Mouse (Mus musculus) skeletal muscle tissue, adult 2 months (tissue): ENCODE results near the gene Fam241a.

Experiments used
- DNase-seq: peaks from one replicate; pipeline ENCODE4 v3.0.0-alpha.2; 2012; ENCODE audit warnings: low read depth, low spot score

Fam241a gene

DNA sequence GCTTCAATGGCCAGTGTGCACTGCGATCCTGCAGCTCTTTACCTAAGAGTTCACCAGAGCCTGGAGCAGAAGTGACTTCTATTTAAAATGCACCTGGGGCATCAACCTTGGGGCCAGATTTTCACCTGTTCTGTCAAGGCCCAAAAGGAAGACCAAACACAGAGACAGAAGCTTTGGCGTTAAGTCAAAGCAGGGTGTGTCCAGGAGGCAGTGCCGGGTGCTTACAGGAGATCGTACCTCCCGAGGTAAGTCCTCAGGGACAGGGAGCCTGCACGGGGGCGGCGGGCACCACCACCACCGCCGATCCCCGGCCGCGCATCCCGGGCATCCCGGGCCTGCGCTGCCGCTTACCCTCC is 59.3 kb downstream of the Fam241a start:
- DNase-seq, result no peak

DNA sequence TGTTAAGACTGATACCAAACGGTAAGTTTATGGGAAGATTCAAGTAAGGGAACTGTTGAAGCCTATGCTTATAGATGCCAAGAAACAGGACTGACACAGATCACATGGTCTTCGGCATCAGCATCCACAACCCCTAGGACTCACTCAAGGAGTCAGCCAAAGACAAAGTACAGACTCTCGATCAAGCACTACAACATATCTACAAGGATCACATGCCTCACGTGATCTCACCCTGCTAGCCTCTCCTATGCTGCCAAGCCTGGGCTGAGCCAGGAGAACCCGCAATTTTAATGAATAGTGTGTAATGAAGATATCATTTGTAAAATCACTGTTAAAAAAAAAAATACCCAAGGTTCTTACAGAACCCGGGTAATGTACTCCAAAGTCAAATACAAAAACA is 60.5 kb downstream of the Fam241a start:
- DNase-seq, result no peak

DNA sequence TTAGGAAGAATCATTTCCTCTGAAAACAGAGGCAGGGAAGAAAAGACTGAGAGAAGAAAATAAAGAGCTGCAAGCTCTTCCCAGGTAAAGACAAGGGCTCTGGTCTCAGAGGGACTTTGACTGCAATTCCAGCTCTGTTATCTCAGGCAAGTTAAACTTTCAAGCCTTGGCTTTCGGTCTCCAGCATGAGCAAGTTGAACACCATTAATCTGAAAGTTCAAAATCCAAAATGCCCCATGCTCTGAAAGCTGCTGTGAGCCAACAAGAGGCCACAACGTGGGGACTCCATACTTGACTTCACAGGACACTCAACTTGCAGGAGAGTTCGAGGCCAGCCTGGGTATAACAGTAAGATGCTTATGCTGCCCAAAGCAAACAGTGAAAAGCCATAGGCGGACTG is 62.1 kb downstream of the Fam241a start:
- DNase-seq, result no peak

DNA sequence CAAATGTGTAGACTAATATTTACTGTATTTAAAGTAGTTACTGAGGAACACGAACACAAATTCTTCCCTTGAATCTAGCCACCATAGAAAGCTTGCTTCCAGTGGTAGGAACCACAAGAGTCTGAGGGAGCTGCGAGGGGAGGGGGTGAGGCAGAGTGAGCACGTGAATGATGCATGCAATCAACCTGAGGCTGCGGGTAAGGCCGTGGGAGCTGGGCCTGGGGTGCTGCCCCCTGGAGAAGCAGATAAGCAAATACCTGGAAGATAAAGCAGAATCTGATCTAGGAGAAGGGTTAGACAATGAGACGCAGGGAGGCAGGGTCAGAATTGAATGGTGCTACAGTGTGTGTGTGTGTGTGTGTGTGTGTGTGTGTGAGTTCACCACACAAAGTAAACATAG is 65.0 kb downstream of the Fam241a start:
- no peak for DNase-seq

DNA sequence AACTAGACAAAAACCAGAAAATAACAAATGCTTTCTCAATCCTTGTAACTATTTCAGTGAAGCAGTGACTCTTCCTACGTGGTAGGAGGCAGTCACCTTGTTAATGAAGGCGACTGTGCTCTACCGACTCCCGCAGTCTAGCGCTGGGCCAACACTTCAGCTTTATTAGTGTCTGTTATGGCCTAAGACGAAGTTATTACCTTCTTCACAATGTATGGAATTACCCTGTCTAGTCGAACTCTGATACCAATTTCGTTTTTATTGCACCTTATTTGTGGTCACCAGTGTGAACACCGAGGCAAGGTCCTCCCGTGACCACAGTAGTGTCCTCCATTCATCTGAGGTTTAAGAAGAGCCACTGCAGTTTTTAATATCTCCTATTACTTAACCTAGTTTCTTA is 65.9 kb downstream of the Fam241a start:
- no peak for DNase-seq

DNA sequence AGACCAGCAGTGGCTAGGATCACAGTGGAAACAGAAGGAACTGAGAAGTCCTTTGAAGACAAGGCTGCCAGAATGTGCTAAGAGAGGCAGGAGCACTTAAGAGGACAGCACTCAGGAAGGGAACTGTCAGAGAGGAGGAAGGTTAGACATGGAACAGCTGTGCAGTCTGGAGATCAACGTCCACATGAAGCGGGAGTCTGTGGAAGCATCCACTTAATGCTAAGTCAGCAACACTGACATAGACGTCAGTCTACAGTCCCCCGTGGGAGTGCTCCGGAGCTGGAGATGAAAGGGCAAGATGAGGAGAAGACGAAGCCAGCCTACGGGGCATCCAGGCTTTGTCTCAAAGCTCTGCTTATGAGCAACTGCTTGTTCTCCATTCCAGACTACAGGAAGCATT is 69.0 kb downstream of the Fam241a start:
- DNase-seq, result no peak

DNA sequence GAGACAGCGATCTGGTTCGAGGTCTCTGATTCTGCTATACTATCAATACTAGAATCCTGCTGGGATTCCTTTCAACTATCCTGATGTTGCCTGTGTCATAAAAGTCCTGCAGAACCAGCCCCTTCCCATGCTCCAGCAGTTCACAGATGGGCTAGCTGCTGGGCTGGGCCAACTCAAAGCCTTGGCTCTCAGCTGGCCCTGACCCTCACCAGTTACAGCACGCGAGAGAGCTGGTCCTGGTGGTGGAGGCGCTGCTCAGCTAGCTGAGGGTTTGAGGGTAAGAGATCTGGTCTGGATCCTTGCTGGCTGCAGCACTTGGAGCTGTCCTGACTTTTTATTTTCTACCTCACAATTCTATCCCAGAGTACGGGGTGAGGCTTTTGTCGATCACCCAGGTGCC is 69.6 kb downstream of the Fam241a start:
- no peak for DNase-seq

DNA sequence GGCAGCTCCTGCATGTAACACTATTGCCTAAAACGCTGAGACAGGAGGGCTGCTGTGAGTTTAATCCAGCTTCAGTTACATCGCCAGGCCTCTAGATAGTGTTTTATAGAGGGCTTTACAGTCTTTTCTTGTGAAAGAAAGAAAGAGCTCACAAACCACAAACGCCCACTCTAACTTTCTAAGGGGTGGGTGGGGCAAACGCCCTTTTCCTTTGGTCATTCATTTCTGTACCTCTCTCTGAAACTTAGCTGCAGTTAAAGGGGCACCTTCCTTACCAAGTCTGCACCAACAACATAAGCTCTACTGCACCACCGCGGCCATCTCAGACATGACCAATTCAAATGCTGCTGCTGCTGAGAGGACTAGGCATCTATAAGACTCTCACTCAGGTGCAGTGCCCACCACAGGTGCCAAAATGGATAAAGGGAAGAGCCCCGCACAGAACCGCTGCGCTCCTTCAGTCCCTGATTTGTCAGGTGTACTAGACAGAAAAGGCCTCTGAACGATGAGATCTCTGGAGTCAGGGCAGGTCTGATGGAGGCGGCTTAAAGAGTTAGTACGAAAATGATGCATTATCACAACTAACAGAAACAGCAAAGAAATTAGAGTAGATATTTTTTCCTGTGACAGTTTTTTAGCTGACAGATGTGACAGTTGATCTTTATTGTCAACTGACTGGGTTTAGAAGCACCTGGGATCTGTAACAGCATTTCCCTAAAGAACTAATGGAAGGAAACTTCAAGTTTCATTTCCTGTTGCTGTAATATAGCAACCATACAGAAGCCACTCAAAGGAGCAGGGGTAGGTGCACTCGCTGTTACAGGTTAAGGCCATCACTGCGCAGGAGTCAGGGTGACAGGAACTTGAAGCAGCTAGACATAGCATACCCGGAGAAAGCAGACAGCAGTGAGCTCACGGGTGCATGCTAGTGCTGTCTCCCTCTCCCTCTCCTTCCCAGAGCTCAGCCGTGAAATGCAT is 71.9 kb downstream of the Fam241a start:
- no peak for DNase-seq

DNA sequence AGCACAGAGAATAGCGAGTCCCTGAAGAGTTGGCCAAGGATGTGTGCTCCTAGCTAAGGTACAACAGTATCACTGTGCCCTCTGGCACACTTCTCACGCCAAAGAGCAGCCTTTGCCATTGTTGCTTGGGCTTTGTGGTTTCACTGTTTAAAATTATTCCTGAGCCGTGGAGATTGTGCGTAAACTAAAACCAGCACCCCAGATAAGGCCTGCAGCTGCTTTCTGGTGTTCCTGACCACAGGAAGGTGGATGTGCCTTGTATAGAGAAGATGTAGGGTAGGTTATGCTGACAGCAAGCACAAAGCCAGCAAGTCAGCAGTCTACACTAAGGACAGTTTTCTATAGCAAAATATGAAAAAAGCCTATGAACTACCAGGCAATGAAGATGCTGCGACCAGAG is 74.9 kb downstream of the Fam241a start:
- DNase-seq, result no peak

DNA sequence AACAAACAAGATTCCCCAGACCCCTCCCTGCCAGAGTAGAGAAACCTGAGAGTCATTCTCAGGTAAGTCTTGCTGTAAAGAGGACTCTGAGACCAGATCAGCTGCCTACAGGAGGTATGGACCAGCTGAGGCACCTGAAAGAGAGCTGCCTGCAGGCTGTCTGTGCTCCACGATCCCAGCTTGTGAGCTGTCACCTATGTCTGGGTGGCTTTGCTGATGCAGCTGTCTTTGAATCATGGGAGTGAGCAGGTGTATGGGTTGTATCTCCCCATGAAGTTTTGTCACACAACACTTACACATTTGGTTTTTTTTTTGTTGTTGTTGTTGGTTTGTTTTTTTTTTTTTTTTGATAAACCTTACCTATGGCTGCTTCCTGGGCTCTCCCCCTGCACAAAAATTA is 75.7 kb downstream of the Fam241a start:
- no peak for DNase-seq
